Mouse (Mus musculus) heart, adult 9 months (tissue): ENCODE data around the gene Gm10337.
A peak's percentile ranks its signal among the peaks of the same experiment; 100 is the strongest.

Source experiments
- DNase-seq, 2 experiments: peaks; one replicate each; pipeline ENCODE4 v3.0.0; 2022; ENCODE audit warnings: low spot score in 2 of 2

Gene Gm10337

DNA sequence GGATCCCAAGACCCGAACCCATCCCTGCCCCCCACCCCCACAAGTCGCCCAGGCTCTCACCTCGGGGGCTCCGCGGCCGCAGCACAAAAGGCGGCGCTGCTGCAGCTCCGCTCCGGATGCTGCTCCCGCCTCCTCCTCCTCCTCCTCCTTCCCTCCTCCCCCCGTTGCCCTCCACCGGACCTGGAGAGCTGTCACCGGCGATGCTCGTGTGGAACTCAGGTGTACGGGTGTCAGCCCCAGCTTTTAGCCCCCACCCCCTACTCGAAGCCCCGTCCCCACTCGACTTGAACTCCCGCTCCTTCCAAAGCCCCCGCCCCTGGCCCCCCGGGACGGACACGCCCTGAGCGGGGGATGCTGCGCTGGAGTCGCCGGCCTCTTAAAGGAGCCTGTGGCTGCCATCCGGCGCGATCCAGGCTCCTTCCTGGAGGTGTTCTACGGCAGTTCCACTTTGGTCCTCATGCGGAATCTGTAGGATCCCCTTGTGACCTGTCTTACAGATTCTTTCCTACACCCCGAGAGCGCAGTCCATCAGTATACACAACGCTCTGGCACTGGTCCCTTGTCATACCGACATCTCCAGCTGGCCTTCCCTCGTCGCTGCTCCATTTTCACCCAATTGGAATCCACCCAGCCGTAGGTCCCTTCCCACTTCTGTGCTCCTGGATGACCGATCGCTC, 13.3 kb downstream of the Gm10337 start, which contains the start of gene Map3k12:
Gene Map3k12, minus strand, starts transcription at position 337 of the 677 bp plus-strand sequence.
- peak; percentile 75 to 77 for DNase-seq

DNA sequence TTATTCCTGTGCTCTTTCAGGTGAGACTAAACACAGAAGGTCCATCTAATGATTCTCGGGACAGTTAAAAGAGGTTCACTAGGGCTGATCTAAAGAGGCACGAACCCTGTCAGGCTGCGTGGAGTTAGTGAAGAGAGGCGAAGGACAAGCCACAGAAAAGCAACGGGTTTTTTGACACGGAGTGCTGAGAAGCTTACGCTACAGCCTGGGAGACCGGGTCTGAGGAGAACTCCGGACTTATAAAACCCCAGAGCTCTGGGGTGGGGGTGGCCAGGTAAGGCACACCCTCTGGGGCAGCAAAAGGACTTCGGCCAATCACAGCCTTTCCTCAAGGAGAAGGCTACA, 14.1 kb downstream of the Gm10337 start:
- DNase-seq = no peak

DNA sequence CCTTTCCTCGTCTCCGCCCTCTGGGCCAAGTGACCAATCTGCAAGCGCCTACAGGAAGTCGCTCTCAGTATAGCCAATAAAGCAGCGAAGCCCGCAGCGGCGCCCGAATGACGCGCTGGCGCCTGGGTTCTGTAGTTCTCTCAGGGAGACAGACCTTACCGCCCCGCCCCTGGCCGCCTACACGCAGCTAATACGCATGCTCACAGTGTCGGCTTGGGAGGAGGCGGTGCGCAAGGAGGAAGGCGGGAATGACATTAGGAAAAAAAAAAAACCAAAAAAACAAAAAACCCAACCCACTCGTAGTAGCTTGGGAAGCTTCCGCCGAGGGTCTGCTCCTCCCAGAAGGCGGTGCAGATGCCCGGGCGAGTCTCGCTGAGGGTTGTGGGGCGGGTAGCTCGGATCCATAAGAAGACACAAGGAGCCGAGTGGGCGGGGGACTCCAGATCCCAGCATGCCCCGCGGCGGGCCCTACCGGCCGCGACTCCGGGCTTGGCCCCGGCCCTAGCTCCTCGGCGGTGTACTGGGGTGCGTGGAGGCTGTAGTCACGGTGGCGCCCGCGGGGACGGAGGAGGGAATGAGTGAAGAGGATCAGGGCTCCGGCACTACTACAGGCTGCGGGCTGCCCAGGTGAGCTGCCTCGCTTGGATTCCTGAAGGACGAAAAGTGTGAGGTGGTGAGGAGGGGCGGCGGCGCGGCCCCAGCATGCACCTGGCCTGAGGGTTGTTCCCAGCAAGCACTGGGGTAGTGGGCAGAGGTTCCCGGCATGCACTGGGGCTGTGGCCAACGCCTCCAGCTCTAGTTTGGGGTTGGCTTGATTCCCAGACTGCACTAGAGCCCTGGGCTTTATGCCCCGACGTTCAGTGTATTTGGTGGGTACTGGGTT, 14.7 kb downstream of the Gm10337 start, which contains the start of gene Tarbp2:
Gene Tarbp2, plus strand, starts transcription at position 217 of the 883 bp plus-strand sequence.
- DNase-seq = peak; percentile 100

DNA sequence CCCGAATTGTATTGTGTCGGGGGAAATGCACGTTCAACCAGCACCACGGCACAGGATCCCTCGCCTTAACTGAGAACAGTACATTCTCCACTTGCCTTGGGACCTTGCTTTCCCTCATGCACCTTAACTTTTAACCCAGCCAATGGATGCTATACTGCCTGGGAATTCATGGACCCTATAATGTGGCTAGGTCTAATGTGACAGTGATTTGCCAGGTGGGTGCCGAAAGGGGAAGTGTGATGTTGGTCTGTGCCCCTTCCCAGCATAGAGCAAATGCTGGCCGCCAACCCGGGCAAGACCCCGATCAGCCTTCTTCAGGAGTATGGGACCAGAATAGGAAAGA, 15.3 kb downstream of the Gm10337 start:
- DNase-seq = no peak

DNA sequence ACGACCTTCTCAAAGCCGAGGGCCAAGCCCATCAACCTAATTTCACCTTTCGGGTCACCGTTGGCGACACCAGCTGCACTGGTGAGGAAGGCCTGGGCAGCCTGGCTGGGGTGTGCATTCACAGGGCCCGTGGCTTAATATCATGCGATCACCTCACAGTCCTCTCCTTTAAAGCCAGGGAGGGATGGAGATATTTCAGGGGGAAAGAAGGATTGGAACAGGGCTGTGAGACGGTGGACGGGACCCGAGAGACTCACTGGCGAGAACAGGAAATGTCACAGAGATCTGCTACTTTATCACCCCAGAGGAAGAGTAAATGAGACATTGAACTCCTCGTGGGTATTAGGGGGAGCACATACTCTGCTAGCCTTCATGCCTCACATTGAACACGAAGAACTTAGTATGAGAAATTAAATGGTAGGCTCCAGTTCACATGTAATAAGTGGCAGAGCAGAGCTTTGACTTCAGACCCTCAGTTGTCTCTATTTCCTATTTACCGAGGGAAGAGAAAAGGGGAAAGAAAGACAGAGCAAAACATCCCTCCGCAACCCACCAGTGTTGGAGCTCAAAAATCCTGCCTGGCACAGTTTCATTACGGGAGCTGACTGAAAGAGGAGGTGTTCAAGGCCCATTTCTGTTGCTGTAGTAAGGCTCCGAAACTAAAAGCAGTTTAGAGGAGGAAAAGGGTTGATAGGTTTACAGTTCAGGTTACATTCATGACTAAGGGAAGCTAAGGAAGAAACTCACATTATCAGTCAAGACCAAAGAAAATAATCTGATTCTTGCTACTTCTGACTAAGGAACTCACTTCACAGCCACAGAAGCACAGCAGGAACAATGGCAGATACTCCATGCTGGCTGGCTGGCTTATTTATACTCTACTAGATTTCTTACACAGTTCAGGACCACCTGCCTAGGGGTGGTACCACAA, 16.0 kb downstream of the Gm10337 start:
- no peak for DNase-seq

DNA sequence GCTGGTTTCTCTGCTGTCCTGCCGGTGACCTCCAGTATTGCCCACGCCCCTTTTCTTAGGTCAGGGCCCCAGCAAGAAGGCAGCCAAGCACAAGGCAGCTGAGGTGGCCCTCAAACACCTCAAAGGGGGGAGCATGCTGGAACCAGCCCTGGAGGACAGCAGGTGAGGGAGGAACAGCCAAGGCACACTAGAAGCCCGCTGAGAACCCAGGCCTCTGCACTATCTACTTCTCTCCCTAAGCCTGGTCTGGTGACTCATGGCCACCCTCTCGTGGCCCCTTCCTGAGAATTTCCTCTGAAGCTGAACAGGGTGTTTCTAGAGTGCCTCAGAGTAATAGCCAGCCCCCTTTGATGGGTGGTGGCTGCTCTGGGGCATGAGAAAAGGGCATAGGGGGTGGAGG, 16.9 kb downstream of the Gm10337 start:
- no peak for DNase-seq

DNA sequence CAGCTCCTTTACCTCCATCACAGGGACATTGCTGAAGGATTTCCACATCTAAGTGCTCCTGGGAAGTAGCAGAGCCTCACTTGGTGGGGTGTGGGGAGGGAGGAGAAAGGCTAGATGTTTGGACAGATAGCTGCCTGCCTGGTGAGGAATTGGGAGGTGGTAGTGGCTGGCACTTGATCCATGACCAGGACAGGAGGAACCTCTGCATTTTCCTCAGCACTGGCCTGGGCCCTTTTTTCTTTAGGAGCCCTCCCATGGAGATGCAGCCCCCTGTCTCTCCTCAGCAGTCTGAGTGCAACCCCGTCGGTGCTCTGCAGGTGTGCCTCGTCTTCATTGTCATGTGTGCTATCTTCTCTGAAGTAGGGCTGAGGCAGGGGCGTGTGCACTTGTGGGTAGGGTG, 18.0 kb downstream of the Gm10337 start:
- no peak for DNase-seq

DNA sequence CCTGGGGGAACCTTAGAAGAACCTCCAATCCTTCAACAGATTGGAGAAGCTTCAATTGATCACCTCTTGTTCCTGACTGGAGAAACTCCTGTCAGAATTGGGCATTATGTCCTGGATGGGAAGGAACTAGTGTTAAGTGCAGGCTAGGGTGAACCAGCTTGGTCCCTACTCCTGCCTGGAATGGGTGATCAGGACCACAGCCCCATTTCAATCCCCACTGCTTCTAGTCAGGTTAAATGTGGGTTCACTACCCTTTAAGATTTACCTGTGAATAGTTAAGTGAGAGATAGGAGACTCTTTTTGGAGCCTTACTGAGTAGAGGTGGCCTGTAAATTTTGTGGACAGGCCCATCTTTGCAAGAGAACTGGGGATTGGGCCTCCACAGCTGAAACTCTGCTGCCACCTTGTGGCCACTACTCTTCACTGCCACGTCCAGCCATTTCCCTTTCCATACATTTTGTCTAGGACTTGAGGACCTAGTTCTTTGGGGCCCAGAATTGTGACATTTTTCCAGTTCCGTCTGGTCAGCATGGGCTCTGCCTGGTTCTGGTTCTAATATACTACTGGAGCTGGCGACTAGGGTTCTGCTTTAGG, 21.5 kb downstream of the Gm10337 start, which contains the start of gene Npff:
Gene Npff, minus strand, starts transcription at position 51 of the 594 bp plus-strand sequence.
- DNase-seq = peak; percentile 55 to 69

DNA sequence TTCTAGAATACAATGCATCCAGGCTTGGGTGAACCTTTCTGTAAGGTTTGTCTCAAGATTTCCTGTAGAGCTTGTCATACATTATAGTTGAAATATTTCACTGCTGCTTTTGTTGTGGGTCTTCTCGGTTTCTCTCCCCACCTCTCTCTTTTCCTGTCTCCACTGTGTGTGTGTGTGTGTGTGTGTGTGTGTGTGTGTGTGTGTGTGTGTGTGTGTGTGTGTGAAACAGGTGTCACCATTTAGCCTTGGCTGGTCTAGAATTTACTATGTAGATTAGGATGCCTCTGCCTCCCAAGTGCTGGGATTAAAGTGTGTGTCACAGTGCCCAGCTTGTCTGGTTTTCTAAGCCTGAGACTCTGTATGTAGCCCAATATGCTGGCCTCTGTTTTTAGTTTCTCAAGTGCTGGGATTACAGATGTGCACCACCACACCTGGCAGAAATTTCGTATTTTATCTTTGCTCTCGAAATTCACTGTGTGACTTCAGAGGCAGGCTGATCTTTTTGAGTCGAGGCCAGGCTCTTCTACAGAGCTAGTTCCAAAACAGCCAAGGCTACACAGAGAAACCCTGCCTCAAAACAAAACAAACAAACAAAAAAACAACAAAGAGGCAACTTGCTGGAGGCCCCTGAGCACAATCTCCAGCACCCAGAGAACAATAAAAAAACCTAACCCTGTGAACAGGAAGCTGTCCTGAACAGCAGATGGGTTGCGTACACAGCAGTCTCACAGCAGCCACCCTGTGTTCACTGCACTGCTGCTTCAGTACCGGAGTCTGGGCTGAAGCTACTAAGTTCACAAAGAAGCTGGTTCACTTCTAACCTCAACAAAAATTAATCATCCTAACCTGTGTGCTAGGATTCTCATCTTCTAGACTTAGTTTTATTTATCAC, 22.8 kb downstream of the Gm10337 start:
- no peak for DNase-seq

DNA sequence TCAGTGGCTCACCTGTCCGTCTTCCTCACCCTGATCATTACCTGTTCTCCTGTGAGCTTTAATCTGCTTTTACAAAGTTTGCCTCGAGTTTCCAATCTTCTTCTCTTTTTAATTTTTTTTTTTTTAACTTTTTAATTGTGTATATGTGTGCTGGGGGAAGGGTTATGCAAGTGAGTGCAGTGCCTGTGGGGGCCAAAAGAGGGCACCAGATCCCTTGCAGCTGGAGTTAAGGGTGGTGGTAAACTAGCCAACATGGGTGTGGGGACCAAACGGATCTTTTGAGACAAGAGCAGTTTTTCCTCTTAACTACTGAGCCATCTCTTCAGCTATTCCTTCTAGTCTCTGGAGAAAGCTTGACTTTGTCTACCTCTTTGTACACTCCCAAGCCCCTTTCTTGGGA, 24.4 kb downstream of the Gm10337 start:
- no peak for DNase-seq

DNA sequence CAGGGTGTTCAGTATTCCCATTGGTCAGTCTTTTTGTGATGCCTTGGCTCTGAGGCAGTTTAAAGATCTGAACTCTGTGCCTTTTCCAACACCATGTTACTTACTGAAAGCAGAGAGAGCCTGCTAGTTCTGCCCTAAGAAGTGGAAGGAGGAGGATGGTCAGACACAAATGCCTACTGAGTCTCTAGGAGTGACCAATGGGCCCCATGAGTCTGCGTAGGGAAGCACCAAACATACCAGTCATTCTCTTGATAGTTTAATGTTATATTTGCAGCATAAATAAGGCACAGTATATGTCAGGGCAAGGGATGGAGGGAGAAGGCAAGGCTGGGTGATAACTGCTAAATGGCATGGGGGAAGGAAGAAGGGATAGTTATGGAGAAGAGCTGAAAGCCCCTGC, 24.9 kb downstream of the Gm10337 start:
- DNase-seq = no peak

DNA sequence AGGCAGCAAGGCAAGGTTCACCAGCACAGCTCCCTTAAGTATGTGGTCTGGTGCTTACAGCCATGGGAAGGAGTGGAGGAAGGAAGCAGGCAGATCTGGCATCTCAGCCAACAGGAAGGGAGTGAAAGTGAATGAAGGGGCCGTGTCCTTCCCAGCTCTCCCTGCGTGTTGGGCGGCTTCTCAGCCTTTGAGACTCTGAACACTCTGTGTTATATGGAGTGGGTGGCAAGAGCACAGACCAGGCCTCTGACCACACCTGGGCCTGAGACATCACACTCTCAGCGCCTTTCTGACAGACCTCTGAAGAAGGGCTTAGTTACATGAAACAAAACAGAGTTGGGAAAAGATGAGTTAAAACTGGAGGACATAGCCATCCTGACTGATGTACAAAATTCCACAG, 27.0 kb downstream of the Gm10337 start:
- DNase-seq = no peak

DNA sequence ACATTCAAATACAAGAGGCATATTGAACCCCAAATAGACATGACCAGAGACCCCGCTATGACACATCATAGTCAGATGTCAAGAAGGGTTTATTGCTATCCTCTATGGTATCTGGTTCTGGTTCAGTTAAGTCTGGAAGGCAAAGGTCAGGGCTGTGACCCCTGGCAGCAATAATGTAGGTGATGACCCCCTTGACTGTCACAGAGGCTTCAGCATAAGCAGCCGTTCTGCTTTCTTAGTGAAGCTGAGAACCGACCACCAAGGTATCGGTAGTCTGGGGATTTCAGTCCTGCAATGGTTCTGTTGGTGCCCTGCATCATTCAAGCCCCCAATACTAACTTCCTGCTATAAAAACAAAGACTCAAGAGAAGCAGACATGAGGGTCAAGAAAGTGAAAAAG, 28.1 kb downstream of the Gm10337 start:
- DNase-seq = no peak

DNA sequence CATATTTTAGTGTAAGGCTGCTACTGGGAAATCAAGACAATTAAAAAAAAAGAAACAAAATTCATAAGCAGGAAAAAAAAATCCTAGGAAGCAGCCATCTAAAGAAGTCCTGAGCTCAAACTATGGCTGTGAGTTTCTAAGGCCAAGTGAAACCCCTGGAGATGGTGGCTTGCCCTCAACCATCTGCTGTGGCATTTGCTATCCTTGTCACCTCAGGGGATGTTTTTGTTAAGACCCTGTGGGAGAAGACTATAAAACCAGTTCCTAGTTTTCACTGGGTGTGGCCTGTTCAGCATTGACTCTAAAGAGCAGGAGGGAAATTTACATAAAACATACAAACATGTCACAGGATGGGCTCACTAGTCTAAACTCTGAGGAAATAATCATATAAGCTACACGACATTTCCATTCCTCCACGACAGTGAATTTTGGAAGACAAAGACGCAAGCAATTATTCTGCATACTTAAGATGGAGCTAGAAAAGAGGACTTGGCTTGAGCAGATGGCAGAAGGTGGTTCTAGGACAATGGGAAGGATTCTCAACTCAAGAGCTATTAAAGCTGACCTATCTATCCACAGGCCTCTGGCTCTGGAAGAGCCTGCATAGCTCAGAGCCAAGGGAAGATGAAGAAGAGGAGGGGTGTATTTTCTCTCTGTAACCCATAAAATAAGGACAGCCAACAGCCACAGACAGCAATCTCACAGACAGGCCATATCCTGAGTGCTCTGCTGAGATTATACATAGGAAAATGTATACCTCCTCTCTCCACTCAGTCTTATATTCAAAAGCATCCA, 28.8 kb downstream of the Gm10337 start:
- no peak for DNase-seq

DNA sequence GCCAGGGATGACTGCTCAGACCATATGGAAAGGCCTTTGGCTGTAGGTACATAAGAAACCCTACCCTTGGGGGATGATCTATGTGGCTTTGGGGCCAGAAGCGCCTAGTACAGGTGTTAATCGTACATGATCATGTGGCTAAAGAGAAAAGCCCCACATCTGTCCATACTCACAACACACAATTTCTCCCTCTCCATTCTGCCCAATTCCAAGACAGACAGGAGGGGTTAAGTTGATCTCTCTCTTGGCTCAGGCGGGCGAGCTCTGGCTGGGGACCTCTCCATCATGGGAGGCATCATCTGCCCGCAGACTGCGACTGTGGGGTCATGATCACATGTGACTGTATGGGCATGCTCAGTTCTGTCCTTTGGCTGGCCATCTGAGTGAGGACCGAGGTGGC, 30.4 kb downstream of the Gm10337 start:
- no peak for DNase-seq

DNA sequence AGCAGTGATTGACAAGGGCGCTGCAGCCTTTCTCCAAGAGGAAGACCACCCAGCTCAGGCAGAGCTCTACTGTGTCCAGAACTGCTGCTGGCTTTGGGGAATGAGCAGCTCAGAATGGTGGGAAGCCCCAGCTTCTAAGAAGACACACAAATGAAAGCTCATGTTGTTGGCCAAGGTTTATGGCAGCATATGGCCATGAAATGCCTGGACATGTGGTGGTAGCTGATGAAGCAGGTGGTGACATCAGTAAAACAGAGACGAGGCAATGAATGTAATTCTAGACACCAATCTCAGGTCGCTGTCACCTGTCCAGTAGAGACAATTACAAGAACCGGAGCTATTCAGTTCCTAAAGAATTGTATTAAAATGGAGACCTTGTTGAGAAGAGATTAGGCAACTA, 41.3 kb downstream of the Gm10337 start:
- DNase-seq = no peak

DNA sequence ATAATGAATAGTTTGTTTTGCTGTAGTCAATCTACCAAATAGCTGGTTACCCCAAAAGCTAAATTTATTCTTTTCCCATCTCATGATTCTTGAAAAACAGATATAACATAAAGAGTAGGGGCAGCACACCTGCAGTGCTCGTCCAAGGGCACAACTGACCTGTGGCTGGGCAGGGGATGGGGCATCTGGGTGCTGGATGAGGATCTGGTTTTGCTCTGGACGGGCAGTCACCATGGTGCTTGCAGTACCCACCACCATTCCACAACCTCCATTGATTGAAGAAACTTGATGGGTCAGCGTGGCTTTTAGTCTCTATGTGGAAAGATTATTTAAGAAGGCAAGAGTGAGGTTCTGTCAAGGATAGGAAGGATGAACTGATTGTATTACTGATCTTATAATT, 42.7 kb downstream of the Gm10337 start:
- DNase-seq = no peak

DNA sequence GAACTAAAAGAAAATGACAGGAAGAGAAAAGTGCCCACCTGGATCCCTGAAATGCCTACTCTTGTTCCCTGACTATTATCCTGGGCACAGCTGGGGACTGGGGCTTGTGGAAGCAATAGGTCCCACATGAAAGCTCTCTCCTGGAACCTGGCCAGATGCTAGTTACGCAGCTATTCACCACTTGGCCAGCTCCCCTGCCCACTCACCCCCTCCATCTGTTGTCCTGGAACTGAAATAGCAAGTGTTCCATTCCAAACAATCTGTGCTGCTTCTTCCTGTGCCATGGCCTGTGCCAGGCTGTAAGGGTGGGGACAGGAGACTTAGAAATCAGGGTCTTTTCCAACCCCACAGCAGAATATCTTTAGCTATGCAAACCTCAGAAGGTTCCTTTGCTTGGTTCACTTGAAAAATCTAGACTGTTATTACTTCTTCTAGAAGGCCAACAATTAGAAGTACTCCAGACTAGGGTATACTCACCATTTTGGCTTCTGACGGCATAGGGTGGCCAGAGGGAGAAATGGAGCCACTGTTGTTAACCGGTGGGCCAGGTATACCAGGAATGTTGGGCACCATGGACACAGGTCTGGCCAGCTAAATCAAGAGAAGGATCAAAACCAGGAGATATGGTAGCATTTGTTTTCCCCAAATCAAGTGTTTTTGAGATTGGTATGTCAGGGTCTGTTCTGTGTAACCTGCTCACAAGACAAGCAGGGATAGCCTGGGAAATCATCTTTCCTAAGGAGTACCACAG, 43.3 kb downstream of the Gm10337 start:
- peak; percentile 62 to 80 for DNase-seq

DNA sequence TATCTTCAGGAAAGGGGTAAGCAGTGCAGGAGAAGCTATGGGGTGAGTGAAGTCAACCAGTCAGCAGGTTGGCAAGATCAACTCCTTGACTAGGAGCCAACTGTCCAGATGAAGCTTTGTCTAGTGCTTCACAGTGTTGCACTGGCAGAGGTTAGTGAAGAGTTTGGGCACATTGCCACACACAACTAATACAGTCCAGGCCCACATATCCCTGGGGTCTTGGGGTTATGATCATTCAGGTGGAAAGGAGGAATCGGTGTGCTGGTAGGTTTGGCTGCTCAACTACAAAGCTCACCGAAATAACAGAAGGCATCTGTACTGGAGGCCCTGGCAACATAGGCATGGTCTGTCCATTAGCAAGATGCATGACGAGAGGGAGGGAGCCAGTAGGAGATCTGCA, 44.0 kb downstream of the Gm10337 start:
- peak; percentile 42 to 48 for DNase-seq
